Mouse (Mus musculus) inflammation-experienced regulatory T-cells, adult 16 weeks (primary cell): ENCODE results near the gene Gm19965. TPM values are rescaled to one million over a fixed set of nuclear protein-coding genes. Genes with fewer than 3 reads are reported as not detected.

ENCODE experiments used
- polyA plus RNA-seq: library from polyadenylated mRNA; unstranded; fragments of 100-300 nt; shearing (Covaris generic); gene quantifications from one replicate; pipeline ENCODE4 v1.2.1, GENCODE M21; 2017

Gm19965 gene
- polyA plus RNA-seq = 0.10 TPM

DNA sequence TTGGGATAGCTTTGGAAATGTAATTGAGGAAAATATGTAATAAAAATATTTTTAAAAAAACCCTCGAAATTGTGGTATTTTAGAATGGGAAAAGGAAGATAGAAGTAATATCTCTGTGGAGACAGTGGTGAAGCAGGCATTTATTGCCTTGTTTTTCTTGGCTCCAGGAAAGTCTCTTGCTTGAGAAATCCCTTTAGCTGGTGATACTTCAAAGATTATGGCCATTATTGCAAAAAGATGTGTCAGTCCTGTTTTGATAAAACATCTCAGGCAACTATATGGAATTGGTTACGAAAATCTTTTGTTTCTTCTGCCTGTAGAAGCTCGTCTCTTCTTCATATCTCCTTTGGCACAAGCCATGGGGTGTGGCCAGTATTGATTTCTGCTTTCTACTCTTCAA, at the start of gene Gm19965:
Gene Gm19965 (plus strand): TSS at position 301 of the 400 bp plus-strand sequence.

